Mouse (Mus musculus): ENCODE measurements around the gene Xrcc4. TPM values are rescaled to one million over a fixed set of nuclear protein-coding genes. Genes with fewer than 3 reads are reported as not detected.
"Not testable (repeated sequence)": the region's sequence is repeated elsewhere in the genome, so short reads cannot be mapped to it uniquely, and the experiment has no call there.

Gene Xrcc4
- total RNA-seq, 2 experiments from 2014 or later = 10.9 to 13.2 TPM

- no peak for DNase-seq (ENCODE audit: low spot score in 2 of 2)
These were observed 261.6 kb downstream of the Xrcc4 start for GRCm38 (mm10) chr13:89827838-89828237.

- no peak for DNase-seq (ENCODE audit: low spot score in 2 of 2)
These were observed 274.9 kb downstream of the Xrcc4 start for GRCm38 (mm10) chr13:89814543-89814942.

- no peak for DNase-seq (ENCODE audit: low spot score in 2 of 2)
These were observed 277.2 kb downstream of the Xrcc4 start for GRCm38 (mm10) chr13:89812169-89812568.

GRCm38 (mm10) chr13:89809024-89809423 lies 280.4 kb downstream of the Xrcc4 start:
- no peak for DNase-seq (ENCODE audit: low spot score in 2 of 2)

- no peak for DNase-seq (ENCODE audit: low spot score in 2 of 2)
These were observed 287.5 kb downstream of the Xrcc4 start for GRCm38 (mm10) chr13:89801901-89802300.

- DNase-seq (ENCODE audit: low spot score in 2 of 2) = no peak
These were observed 291.7 kb downstream of the Xrcc4 start for GRCm38 (mm10) chr13:89797721-89798120.

- DNase-seq (ENCODE audit: low spot score in 2 of 2) = no peak
These were observed 297.9 kb downstream of the Xrcc4 start for GRCm38 (mm10) chr13:89791475-89791874.

GRCm38 (mm10) chr13:89782886-89783285 lies 306.5 kb downstream of the Xrcc4 start:
- no peak for DNase-seq (ENCODE audit: low spot score in 2 of 2)

GRCm38 (mm10) chr13:89780276-89780675 lies 309.1 kb downstream of the Xrcc4 start:
- no peak for DNase-seq (ENCODE audit: low spot score in 2 of 2)

- peak; percentile 45 to 52 for DNase-seq (ENCODE audit: low spot score in 2 of 2)
These were observed 310.0 kb downstream of the Xrcc4 start for GRCm38 (mm10) chr13:89779208-89779911.

- no peak for DNase-seq (ENCODE audit: low spot score in 2 of 2)
These were observed 311.6 kb downstream of the Xrcc4 start for GRCm38 (mm10) chr13:89777764-89778163.

- DNase-seq (ENCODE audit: low spot score in 2 of 2) = no peak
These were observed 312.3 kb downstream of the Xrcc4 start for GRCm38 (mm10) chr13:89777146-89777545.

- DNase-seq (ENCODE audit: low spot score in 2 of 2) = no peak
These were observed 322.9 kb downstream of the Xrcc4 start for GRCm38 (mm10) chr13:89766551-89766950.

GRCm38 (mm10) chr13:89765966-89766365 lies 323.4 kb downstream of the Xrcc4 start:
- no peak for DNase-seq (ENCODE audit: low spot score in 2 of 2)

- DNase-seq (ENCODE audit: low spot score in 2 of 2) = no peak
These were observed 327.1 kb downstream of the Xrcc4 start for GRCm38 (mm10) chr13:89762339-89762738.

GRCm38 (mm10) chr13:89756347-89756746 lies 333.1 kb downstream of the Xrcc4 start:
- no peak for DNase-seq (ENCODE audit: low spot score in 2 of 2)

- not testable (repeated sequence) for DNase-seq (ENCODE audit: low spot score in 2 of 2)
These were observed 338.8 kb downstream of the Xrcc4 start for GRCm38 (mm10) chr13:89750562-89750961.

- DNase-seq (ENCODE audit: low spot score in 2 of 2) = no peak
These were observed 346.2 kb downstream of the Xrcc4 start for GRCm38 (mm10) chr13:89743201-89743600.

GRCm38 (mm10) chr13:89742686-89743200 lies 346.7 kb downstream of the Xrcc4 start:
- no peak for DNase-seq (ENCODE audit: low spot score in 2 of 2)

GRCm38 (mm10) chr13:89741766-89742685 lies 347.4 kb downstream of the Xrcc4 start, which contains the start of gene Vcan:
TSS of gene Vcan (minus strand) at chr13:89742509.
- peak; percentile 6 to 28 for DNase-seq (ENCODE audit: low spot score in 2 of 2)

- peak in 1 of 2 experiments; percentile 10 for DNase-seq (ENCODE audit: low spot score in 2 of 2)
These were observed 348.3 kb downstream of the Xrcc4 start for GRCm38 (mm10) chr13:89741116-89741551.
